Mouse (Mus musculus) urinary bladder, postnatal 10 days (tissue): ENCODE measurements around the gene Rbms3.

Experiments used
- DNase-seq: peaks from one replicate; pipeline ENCODE4 v3.0.0; 2022; ENCODE audit warnings: low spot score

The Rbms3 gene

DNA sequence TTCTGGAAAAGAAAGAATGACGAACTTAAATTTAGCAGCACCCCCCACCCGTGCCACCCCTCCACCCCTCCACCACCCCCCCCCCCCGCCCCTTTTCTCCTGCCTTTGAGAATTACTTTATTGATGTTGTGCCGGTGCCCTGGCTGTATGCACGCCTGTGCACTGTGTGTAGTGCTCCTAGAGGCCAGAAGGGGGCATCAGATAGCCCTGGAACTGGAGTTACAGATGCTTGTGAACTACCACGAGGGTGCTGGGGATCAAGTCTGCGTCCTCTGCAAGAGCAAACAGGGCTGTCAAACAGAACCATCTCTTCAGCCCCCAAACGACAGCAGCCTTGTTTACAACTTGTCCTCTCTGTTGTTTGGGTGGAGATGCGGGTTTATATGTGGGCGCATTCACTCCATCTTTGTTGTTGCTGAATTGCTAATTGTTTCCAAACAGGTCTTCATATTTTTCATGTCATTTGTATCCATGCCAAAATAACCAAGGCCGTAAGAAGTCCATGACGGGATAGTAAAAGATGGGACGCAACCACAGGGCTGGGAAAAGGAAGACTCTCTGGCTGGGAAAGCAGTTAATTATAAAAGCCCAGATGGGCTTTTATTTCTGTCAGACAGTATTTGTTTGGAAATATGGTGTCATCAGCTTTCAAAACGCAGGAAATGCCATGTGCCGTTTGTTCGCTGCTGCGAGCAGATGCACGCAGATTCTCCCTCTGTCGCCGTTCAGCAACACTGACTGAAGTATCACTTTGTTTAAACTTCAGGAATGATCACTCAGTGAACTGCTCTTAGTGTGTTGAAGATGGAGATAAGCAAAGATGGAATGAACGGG is 652.9 kb downstream of the Rbms3 start:
- no peak for DNase-seq

DNA sequence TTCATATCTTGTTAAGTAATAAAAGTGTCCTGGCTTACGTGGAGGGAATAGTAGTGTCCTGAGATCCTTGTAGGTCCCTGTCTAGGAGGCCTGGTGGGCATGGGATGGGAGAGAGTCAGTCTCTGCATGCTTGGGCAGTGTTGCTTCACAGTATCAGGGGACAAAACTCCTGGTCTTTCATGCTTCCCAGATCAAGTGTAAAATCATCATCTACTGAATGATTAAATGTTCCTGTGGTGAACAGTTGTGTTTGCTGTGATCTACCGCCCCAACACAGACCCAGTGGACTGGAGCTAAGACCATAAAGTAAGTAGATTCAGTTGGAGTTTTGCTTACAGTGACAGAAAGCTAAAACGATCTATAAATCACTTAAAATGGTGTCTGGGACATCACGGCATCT is 654.4 kb downstream of the Rbms3 start:
- DNase-seq = no peak

DNA sequence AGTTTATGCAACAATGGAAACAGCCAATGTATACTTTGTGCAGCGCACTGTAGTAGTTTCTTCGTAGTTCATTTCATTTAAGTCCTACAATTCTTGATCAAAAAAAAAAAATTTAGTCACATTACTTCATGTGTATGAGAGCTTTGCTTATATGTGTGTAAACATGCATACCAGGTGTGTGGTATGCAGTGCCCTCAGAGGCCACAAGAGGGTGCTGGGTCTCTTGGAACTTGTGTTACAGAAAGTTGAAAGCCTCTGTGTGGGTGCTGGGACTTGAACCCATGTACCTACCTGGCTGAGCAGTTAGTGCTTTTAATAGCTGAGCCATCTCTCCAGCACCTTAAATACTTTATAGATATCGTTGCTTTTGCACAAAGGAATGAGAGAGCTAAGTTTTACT is 655.6 kb downstream of the Rbms3 start:
- no peak for DNase-seq

DNA sequence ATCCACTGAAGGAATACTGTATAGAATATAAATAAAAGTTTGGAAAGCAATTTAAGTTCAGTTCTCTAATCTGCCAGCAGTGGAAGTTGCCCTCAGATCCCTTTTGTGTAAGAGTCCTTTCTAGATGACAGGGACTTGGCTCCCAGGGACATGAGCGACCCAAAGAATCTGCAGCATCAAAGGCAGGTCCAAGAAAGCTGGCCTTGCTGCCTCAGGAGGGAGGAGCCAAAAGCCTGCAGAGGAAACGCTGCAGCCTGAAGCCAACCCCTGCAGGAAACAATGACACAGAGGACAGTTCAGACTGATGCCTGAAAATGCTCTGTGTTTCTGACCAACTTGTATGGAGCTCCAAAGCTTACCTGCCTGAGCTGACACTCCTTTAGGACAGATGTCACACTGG is 656.1 kb downstream of the Rbms3 start:
- DNase-seq = no peak

DNA sequence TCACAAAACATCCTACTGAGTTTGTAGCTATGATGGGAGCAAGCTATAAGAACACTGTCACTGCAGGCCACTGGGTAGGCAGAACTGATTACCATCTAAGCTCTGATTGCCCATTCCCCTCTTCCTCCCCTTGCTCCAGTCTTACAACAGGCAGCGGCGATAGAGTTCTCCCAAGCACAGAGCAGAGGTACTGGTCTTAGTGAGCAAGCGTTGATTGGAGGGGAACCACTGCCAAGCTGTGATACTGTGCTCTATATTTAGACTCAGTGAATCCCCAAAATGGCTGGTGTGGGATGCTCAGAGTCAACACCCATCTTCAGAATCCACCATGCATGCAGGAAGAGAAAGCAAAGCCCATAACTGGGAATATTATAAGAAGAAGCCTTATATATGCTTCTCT is 662.4 kb downstream of the Rbms3 start:
- no peak for DNase-seq

DNA sequence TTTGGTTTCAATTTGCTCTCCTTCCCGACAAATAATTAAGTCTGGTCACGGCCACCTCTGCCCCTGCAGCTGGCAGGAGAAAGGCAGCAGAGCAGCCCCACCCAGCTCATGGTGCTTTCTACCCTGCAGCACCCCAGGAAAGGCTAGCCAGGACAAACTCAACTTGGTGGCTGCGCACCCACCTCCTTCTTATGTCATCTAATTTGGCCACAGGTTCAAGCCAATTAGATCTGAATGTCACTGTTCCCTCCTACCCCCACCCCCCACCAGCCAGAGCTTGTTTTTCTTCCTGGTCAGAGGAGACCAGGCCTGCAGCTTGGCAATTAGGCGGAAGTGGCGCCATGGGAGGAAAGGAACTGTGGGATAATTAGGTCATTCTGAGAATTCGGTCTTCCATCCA is 664.0 kb downstream of the Rbms3 start:
- no peak for DNase-seq

DNA sequence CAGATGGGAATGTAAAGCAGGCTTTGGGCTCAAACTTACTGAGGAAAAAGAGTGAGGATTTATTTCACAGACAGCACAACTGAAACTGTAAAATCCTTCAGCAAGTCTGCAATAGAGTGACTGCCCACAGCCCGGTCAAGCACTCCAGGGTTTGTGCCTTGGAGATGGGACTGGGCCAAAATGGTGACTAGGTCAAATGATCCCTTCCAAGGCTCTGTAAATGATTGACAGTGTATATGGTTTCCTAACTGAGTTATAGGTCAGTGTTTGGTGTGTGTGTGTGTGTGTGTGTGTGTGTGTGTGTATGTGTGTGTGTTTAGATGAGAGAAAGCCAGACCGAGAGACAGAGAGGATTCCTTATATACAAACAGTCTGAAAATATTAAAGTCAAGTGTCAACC is 673.6 kb downstream of the Rbms3 start:
- DNase-seq = no peak

DNA sequence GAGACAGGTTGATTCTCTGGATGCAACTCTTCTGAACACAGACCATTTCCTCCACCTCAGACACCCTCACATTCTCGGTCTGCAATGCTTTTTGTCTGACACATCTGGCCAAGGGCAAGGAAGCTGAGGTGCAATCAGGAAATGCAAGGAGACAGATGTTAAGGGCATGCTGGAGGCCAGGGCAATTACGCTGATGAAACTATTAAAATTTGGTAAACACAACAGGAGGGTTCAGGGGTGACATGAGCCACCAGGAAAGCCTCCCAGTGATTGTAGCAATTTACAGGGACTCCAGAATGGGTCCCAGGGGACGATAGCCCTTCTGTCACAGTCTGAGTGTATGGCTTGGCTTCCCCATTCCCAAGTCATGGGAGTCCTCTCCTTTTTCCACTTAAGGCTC is 681.5 kb downstream of the Rbms3 start:
- no peak for DNase-seq

DNA sequence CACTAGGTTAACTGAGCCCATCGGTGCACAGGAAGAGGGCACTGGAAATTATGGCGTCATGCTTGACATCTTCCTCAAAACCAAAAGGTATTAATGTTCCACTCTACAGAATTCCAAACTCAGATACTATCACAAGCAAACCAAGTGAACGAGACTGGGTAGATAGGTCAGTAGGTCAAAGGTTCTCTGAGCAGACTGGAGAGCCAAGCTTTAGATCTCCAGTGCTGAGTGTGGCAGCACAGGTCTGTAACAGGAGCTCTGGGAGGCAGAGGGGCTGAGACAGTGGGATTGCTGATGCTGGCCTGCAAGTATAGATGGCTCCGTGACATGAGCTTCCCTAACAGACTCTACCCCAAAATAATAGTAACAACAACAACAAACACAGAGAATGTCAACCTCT is 682.3 kb downstream of the Rbms3 start:
- DNase-seq = no peak

DNA sequence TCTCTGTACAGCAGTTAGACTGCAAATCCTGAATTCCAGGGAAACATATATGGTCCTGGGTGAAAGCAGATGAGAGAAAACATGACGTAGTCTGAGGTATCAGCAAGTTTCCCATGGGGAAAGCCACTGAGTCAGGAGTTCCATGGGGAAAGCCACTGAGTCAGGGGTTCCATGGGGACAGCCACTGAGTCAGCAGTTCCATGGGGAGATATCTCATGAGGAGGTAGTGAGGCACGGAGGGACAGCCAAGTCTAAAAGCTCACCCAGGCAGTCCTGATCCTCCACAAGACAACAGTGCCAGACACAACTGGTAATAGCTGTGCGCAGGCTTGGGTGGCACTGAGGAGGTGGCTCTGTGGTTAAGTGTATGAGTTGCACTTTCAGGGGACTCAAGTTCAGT is 682.9 kb downstream of the Rbms3 start:
- no peak for DNase-seq

DNA sequence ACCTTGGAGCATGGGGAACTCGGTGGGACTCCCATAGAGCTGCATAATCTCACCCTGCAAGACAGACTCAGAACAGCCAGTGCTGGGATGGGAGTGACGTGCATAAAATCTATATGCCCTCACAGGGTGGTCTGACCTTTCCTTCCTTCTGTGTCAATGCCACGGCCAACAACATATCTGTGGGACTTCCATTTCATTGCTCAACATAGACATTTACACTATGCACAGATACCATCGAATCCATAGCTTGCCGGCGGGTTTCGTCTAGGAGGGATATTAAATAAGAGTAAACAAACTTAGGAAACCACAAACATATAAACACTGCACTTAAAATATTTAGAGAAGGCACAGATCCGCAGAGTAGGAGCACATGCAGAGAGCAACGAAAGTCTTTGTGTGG is 684.0 kb downstream of the Rbms3 start:
- DNase-seq = no peak

DNA sequence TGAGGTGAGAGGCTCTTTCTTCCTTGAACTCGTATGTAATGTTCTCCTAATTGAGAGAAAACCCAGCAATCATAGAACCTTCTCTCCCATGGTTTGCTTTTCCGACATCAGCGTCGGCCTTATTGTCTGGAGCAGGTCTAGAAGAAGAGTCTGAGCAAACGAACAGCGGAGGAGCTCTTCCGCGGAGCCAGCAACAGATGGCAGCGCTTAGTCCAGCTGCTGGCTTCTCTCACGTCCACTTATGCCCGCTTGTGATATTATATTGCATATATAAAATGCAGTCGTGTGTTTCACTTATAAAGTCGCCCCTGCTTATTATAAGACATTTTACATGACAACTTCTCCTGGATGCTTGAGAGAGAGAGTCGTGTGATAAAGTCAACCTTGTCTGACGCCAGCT is 685.8 kb downstream of the Rbms3 start:
- no peak for DNase-seq

DNA sequence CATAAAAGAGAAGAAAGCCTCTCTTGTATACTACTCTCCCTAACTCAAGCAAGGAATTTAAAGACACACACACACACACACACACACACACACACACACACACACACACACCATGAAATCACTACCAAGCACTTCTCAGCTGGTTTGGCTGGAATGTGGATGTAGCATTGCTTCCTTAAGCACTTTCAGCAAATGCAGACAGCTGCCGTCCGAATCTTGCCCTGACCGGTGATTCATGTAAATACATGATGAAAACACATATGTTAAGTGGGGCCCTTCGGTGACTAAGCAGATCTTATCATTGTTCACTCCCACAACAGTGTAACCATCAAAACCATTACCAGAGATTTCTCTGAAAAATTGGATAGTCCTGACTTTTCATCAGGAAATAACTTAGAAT is 688.6 kb downstream of the Rbms3 start:
- DNase-seq = no peak

DNA sequence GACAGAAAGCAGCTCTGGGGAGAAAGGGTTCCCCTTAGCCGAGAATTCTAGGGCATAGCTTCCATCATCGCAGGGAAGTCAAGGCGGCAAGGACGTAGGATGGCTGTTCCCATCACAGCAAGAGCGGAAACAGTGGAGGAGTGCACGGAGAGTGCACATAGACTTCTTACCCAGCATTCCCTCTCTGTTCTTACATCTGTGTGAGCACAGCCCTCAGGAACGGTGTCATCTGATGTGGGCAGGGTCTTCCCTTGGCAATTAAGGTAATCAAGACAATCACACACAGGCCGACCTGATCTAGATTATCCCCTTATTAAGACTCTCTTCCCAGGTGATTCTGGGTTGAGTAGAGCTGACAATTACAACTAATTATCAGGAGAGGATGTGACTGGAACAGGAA is 689.0 kb downstream of the Rbms3 start:
- DNase-seq = no peak

DNA sequence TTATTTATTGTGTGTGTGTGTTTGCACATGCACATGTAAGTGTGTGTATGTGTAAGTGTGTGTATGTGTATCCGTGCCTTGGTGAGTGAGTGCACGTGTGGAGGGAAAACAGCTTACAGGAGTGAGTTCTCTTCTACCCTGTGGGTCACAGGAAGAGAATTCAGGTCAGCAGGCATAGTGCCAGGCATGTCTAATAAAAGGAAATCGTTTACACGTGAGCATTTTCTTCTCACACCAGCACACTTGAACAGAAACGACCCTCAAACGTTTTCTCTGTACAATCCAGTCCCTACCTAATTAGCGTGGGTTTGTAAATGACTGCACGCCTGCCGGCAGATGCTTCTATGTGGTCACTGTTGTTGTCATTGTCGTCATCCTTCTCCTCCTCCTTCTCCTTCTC is 701.4 kb downstream of the Rbms3 start:
- DNase-seq = no peak

DNA sequence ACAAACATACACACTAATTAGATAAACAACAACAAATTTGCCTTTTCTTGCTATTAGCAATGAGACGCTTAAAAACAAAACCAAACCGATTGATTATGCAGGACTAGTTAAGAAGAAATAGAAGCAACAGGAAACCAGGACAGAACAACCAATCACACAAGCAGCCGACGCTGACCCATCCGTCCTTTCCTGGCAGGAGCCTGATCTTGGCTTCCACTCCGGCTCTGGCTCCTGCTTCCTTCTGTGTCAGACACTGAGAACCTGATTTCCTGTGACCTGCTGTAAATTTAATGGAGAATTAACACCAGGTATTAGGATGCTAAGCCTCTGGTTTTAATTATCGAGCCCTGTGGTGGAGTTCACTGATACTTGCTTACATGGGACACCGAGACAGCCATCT is 706.6 kb downstream of the Rbms3 start:
- no peak for DNase-seq

DNA sequence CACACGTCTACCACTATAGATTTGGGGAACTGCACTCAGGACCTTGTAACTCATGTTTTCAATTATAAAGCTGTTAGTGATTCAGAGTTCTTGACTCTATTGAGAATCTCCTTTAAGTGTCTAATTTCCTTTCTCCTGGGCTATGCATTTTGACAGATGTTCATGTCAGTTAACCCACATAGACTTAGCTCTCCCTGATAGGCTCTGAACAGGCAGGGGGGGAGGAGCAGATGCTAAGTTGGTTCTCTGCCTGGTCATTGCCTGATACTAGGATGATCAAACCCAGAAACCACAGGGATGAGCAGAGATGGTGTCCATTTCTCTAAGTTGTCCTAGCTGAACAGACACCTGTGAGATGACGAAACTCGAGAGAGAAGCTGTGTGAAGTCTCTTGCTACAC is 707.2 kb downstream of the Rbms3 start:
- DNase-seq = no peak

DNA sequence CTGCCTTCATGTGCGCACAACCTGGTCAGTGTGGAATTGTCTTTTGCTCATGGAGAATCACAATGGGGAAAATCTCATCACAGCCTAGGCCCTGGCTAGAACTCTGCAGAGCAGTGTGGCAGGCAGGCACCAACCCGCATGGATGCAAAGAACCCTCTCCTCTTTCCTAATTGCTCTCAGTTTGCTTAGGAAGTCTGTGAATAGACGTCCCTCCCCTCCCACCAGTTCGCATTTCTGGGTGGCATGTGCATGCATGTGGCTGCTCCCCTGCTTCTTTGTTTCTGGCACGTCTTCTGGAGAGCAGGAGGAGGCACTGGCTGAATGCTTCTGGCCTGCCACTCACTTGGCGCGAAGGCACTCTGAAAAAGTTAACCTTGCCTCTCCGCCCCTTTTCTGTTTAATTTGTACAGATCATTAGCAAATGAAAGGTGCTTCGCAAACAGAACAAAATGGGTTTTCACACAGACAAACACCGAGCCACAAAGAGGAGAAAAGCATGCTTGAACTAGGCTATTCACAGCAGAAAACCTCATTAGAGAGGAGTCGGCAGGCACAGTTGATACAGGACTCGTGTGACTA is 710.2 kb downstream of the Rbms3 start:
- no peak for DNase-seq

DNA sequence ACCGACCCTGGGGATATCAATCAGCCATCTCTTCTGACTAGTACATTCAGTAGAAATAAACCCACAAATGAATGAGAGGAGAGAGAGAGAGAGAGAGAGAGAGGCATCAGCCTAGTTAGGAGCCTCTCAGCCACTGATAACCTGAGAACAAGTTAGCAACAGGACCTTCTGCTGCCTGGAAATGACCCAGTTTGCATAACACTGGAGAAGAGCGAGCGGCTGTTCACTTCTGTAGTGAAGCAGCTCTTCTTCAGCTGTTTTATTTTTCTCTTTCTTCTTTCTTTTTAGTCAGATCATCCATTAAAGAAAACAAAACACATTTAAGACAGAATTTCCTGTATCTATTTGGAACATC is 717.2 kb downstream of the Rbms3 start:
- DNase-seq = no peak

DNA sequence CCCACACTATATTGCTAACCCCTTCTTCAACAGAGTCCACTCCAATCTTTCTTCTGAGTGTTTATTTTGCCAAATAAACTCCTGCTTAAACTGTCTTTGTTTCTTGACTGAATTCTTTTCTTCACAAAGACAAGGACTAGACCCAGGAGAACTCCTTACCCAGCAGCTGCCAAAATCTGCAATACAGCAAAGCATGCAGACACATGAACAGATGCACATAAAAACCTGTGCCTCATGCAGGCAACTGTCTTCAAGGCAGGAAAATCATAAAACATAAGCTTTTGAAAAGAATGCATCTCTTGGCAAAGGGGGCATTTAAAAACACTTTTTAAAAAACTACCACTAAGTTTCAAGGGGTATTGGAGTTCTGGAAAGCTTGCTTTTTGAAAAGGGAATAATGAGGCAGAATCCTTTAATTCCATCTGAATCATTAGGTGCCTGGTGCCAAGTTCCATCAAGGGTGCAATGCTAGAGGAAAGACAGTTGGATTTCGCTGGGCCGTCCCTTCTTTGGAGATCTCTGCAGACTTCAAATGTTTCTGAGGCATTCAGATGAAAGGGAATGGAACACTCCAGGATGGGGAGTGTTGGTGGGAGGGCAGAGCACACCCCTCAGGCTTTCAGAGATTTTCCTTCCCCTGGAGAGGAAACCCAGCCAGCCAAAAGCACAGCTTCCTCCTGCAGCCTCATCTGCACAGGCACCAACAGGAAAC is 717.8 kb downstream of the Rbms3 start:
- DNase-seq = no peak

DNA sequence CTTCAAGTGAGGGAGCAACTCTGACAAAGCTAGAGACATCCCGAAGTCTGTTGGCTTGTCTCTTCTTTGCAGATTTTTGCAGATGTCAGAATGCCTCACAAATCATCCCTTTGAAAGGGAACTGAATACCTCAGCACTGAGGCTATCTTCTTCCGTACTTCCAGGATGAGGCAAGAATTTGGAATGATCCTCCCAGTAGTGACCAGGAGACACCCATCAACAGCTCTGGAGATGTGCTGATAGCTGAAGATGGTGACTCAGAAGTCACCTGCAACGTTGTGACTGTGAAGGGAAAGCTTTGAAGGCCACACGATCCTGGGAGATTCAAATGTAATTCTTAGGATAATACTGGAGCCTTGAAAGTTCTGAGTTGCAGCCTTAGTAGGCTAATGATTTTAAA is 720.2 kb downstream of the Rbms3 start:
- no peak for DNase-seq

DNA sequence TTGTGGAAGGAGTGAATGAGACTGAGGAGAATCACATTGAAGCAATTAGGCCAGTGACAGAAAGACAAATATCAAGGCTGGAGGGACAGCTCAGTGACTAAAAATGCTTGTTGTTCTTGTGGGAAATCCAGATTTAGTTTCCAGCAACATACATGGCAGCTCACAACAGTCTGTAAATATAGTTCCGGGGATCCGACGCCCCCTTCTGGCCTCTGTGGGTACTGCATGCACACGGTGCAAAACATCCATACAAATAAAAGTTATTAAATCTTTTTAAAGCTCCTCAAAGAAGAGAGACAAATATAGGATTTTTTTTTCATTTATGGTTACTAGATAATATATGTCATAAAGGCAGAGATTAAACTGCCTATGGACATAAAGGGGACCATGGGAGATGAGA is 722.8 kb downstream of the Rbms3 start:
- DNase-seq = no peak

DNA sequence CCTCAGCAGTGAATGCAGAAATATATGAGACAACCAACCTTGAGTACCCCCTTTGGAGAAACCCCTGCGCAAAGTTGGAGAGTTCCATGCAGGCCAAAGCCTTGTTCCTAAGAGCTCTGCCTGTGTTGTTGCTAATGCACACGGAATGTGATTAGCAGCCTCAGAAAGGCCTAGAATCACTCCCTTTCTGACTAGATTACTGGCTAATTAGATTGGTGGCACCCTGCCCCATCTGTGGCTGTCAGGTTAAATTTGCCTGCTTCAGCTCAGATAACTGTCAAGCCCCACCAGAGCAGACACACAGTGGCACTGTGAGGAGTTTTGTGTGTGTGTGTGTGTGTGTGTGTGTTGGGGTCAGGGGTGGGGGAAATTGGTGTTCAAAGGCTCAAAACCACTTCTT is 724.1 kb downstream of the Rbms3 start:
- DNase-seq = no peak
